Mouse (Mus musculus): ENCODE data around the gene Pdx1. TPM values are rescaled to one million over a fixed set of nuclear protein-coding genes. Genes with fewer than 3 reads are reported as not detected.

The Pdx1 gene
- polyA plus RNA-seq (2012; fragmentation: generic; extraction: Trizol) = not detected
- long read RNA-seq, experiment 1 = 0 reads
- long read RNA-seq, experiment 2 = 0 reads

- Histone ChIP-seq H3K79me3 (ENCODE audit: low read depth) (no peaks in the 10 kb centered on the region), H3K27me3 (ENCODE audit: control insufficient read depth, insufficient read depth, insufficient read length) (peaks cover 86% of the 10 kb centered on the region), H3K4me3 (ENCODE audit: insufficient read depth, poor library complexity, severe bottlenecking) (no peak within 1 kb of the TSS), H3ac (ENCODE audit: control insufficient read depth, insufficient read length, low read depth) (no peak within 1 kb of the TSS), H3K36me3 (ENCODE audit: control insufficient read depth, insufficient read depth) (no peaks in the 10 kb centered on the region), H3K79me2 (ENCODE audit: control insufficient read depth, insufficient read depth) (no peaks in the 10 kb centered on the region)
- TF ChIP-seq CTCF (IDR thresholded peaks at IDR 0.05; ENCODE audit: control insufficient read depth, insufficient read depth, insufficient read length) = no peak
- TF ChIP-seq USF1 (IDR thresholded peaks at IDR 0.05; ENCODE audit: low read depth) = no peak
- no peak for TF ChIP-seq CEBPB (IDR thresholded peaks at IDR 0.05; ENCODE audit: low read depth)
- no peak for TF ChIP-seq MYOG (IDR thresholded peaks at IDR 0.05; ENCODE audit: control insufficient read depth, extremely low read depth, insufficient read length)
- no peak for TF ChIP-seq FOSL1 (IDR thresholded peaks at IDR 0.05; ENCODE audit: insufficient read depth, low read length, poor library complexity, severe bottlenecking)
- TF ChIP-seq MAX (IDR thresholded peaks at IDR 0.05) = no peak
- no peak for TF ChIP-seq MYOD1 (IDR thresholded peaks at IDR 0.05; ENCODE audit: control insufficient read depth, insufficient read length, low read depth)
Observed at GRCm38 (mm10) chr5:147269926-147270672, at the start of gene Pdx1. Gene Pdx1, plus strand, starts transcription at chr5:147269959.

GRCm38 (mm10) chr5:147227354-147228112 is 42.2 kb upstream of the Pdx1 start:
- H3ac ChIP-seq (ENCODE audit: control insufficient read depth, insufficient read length, low read depth) = no peak overlapping the region
- peak; percentile 98 for TF ChIP-seq CTCF (IDR thresholded peaks at IDR 0.05; ENCODE audit: control insufficient read depth, insufficient read depth, insufficient read length)
- no peak for TF ChIP-seq FOSL1 (IDR thresholded peaks at IDR 0.05; ENCODE audit: insufficient read depth, low read length, poor library complexity, severe bottlenecking)
- H3K79me3 ChIP-seq (ENCODE audit: low read depth) = no peaks in the 10 kb centered on the region
- peaks cover 24% of the 10 kb centered on the region for H3K27me3 ChIP-seq (ENCODE audit: control insufficient read depth, insufficient read depth, insufficient read length)
- H3K4me3 ChIP-seq (ENCODE audit: insufficient read depth, poor library complexity, severe bottlenecking) = no peak overlapping the region
- H3K36me3 ChIP-seq (ENCODE audit: control insufficient read depth, insufficient read depth) = no peaks in the 10 kb centered on the region
- H3K79me2 ChIP-seq (ENCODE audit: control insufficient read depth, insufficient read depth) = no peaks in the 10 kb centered on the region

- no peak for TF ChIP-seq USF1 (IDR thresholded peaks at IDR 0.05; ENCODE audit: low read depth)
- TF ChIP-seq CTCF (IDR thresholded peaks at IDR 0.05; ENCODE audit: control insufficient read depth, insufficient read depth, insufficient read length) = no peak
- TF ChIP-seq FOSL1 (IDR thresholded peaks at IDR 0.05; ENCODE audit: insufficient read depth, low read length, poor library complexity, severe bottlenecking) = no peak
- TF ChIP-seq MAX (IDR thresholded peaks at IDR 0.05) = no peak
- TF ChIP-seq MYOD1 (IDR thresholded peaks at IDR 0.05; ENCODE audit: control insufficient read depth, insufficient read length, low read depth) = no peak
- Histone ChIP-seq H3K79me2 (ENCODE audit: control insufficient read depth, insufficient read depth) (no peaks in the 10 kb centered on the region), H3K79me3 (ENCODE audit: low read depth) (no peaks in the 10 kb centered on the region), H3K36me3 (ENCODE audit: control insufficient read depth, insufficient read depth) (no peaks in the 10 kb centered on the region), H3K4me3 (ENCODE audit: insufficient read depth, poor library complexity, severe bottlenecking) (no peak overlapping the region), H3K27me3 (ENCODE audit: control insufficient read depth, insufficient read depth, insufficient read length) (peaks cover 8% of the 10 kb centered on the region), H3ac (ENCODE audit: control insufficient read depth, insufficient read length, low read depth) (no peak overlapping the region)
Observed at GRCm38 (mm10) chr5:147235406-147236309, 34.1 kb upstream of the Pdx1 start.

- no peak overlapping the region for H3ac ChIP-seq (ENCODE audit: control insufficient read depth, insufficient read length, low read depth)
- no peaks in the 10 kb centered on the region for H3K36me3 ChIP-seq (ENCODE audit: control insufficient read depth, insufficient read depth)
- H3K79me2 ChIP-seq (ENCODE audit: control insufficient read depth, insufficient read depth) = no peaks in the 10 kb centered on the region
- H3K4me3 ChIP-seq (ENCODE audit: insufficient read depth, poor library complexity, severe bottlenecking) = no peak overlapping the region
- H3K27me3 ChIP-seq (ENCODE audit: control insufficient read depth, insufficient read depth, insufficient read length) = peaks cover 12% of the 10 kb centered on the region
- H3K79me3 ChIP-seq (ENCODE audit: low read depth) = no peaks in the 10 kb centered on the region
- TF ChIP-seq MYOD1 (IDR thresholded peaks at IDR 0.05; ENCODE audit: control insufficient read depth, insufficient read length, low read depth) (no peak), FOSL1 (IDR thresholded peaks at IDR 0.05; ENCODE audit: insufficient read depth, low read length, poor library complexity, severe bottlenecking) (no peak), MAX (IDR thresholded peaks at IDR 0.05) (no peak), CEBPB (IDR thresholded peaks at IDR 0.05; ENCODE audit: low read depth) (no peak), USF1 (IDR thresholded peaks at IDR 0.05; ENCODE audit: low read depth) (no peak), CTCF (IDR thresholded peaks at IDR 0.05; ENCODE audit: control insufficient read depth, insufficient read depth, insufficient read length) (no peak), MYOG (IDR thresholded peaks at IDR 0.05; ENCODE audit: control insufficient read depth, extremely low read depth, insufficient read length) (no peak)
Observed at GRCm38 (mm10) chr5:147243908-147244307, 25.9 kb upstream of the Pdx1 start.

GRCm38 (mm10) chr5:147260189-147260588 is 9.6 kb upstream of the Pdx1 start:
- Histone ChIP-seq H3K79me3 (ENCODE audit: low read depth) (no peaks in the 10 kb centered on the region), H3K36me3 (ENCODE audit: control insufficient read depth, insufficient read depth) (no peaks in the 10 kb centered on the region), H3K79me2 (ENCODE audit: control insufficient read depth, insufficient read depth) (no peaks in the 10 kb centered on the region), H3ac (ENCODE audit: control insufficient read depth, insufficient read length, low read depth) (no peak overlapping the region), H3K27me3 (ENCODE audit: control insufficient read depth, insufficient read depth, insufficient read length) (peaks cover 6% of the 10 kb centered on the region), H3K4me3 (ENCODE audit: insufficient read depth, poor library complexity, severe bottlenecking) (no peak overlapping the region)
- TF ChIP-seq MYOG (IDR thresholded peaks at IDR 0.05; ENCODE audit: control insufficient read depth, extremely low read depth, insufficient read length) (no peak), CEBPB (IDR thresholded peaks at IDR 0.05; ENCODE audit: low read depth) (no peak), CTCF (IDR thresholded peaks at IDR 0.05; ENCODE audit: control insufficient read depth, insufficient read depth, insufficient read length) (no peak), MAX (IDR thresholded peaks at IDR 0.05) (no peak), MYOD1 (IDR thresholded peaks at IDR 0.05; ENCODE audit: control insufficient read depth, insufficient read length, low read depth) (no peak), USF1 (IDR thresholded peaks at IDR 0.05; ENCODE audit: low read depth) (no peak), FOSL1 (IDR thresholded peaks at IDR 0.05; ENCODE audit: insufficient read depth, low read length, poor library complexity, severe bottlenecking) (no peak)
